Mouse (Mus musculus): ENCODE results near the gene Rasgrf1.

DNA sequence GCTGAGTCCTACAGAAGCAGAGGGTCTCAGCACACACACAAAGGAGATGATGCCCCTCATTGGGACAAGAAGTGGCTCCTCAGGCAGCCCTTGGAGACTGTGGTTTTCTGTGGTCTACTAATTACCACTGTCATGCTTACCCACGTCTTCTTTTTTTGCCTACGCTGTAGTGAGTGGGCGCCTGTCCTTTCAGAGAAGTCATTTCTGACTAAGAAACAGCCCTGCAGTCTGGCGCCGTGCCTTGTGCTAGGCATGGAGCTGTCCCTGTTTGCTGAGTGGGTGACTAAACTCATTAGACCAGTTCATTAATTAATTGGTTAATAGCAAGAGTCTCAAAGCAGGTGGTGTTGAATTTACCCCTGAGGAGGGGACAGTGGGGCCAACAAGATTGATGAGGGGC lies 9.1 kb downstream of the Rasgrf1 start:
- no peak for TF ChIP-seq CTCF (conservative IDR thresholded peaks at IDR 0.05; ENCODE audit: low read length)
- TF ChIP-seq POU5F1 (IDR thresholded peaks at IDR 0.05; ENCODE audit: borderline replicate concordance, low read length), result no peak
- TF ChIP-seq NANOG (IDR thresholded peaks at IDR 0.05; ENCODE audit: borderline replicate concordance, low read length), result no peak

Data from E14TG2a.4 (cell line).